Mouse (Mus musculus): ENCODE results near the gene Rtel1. TPM values are rescaled to one million over a fixed set of nuclear protein-coding genes. Genes with fewer than 3 reads are reported as not detected.
A peak's percentile ranks its signal among the peaks of the same experiment; 100 is the strongest.

Rtel1 gene
- polyA plus RNA-seq (2014; fragmentation: Nextera tagmentation; extraction: Ambion mirVana), result 40.0 and 59.2 TPM in 2 replicates

GRCm38 (mm10) chr2:181319248-181320102 is at the start of gene Rtel1:
Gene Rtel1 (plus strand): TSS chr2:181319739.
- Histone ChIP-seq H3K9ac (ENCODE audit: low read depth, low read length) (peak within 1 kb of the TSS; percentile 65), H3K36me3 (ENCODE audit: control insufficient read depth, insufficient read depth, low read length) (peaks cover 22% of the 10 kb centered on the region), H3K27me3 (ENCODE audit: control insufficient read depth, insufficient read depth, low read length) (peaks cover 9% of the 10 kb centered on the region; the same call in 1 of the 2 replicates), H3K4me1 (ENCODE audit: control insufficient read depth, insufficient read depth, low read length) (peaks cover 7% of the 10 kb centered on the region; the same call in 1 of the 2 replicates), H3K27ac (ENCODE audit: low read depth, low read length) (peak within 1 kb of the TSS; percentile 74; the same call in 1 of the 2 replicates), H3K4me2 (replicated peaks; ENCODE audit: low read depth, low read length) (peak within 1 kb of the TSS; percentile 83), H3K9me3 (ENCODE audit: control insufficient read depth, low read length) (no peaks in the 10 kb centered on the region), H3K4me3 (ENCODE audit: low read length) (peak within 1 kb of the TSS; percentile 72)
- ATAC-seq (ENCODE audit: low FRiP score, low TSS enrichment), result peak; percentile 94
- 6% methylated on average over 40 of the region's 40 CpGs for WGBS

DNA sequence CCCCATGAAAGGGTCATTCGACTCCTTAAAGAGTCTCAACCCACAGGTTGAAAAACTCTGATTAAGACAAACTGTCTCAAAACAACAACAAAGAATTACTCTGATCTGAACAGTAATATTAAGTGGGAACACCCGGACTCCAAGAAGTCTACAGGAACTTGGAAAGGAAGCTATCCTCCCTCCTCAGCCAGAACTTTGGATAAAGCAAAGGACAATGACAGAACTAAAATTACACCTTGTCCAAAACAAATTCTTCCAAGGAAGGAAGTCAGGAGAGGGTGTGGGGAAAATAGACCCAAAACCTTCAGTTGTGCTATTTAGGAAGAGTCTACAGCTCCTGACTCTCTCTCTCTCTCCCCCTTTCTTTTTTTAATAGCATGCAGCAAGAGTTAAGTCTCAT is 47.4 kb upstream of the Rtel1 start:
- H3K36me3 ChIP-seq (ENCODE audit: control insufficient read depth, insufficient read depth, low read length), result peaks cover 47% of the 10 kb centered on the region
- ATAC-seq (ENCODE audit: low FRiP score, low TSS enrichment), result no peak

DNA sequence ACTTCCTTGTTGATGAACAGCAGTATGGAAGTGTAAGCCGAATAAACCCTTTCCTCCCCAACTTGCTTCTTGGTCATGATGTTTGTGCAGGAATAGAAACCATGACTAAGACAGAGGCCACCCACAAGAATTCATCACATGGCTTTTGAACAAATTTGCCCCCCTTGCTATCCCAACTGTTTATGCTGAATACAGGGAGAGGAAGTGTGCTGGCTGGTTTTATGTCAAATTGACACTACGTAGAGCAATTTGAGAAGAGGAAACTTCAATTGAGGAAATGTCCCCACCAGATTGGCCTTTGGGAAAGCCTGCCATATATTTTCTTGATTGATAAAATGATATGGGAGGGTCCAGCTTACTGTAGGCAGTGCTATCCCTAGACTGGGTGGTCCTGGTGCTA is 45.7 kb upstream of the Rtel1 start:
- no peaks in the 10 kb centered on the region for H3K27me3 ChIP-seq (ENCODE audit: control insufficient read depth, insufficient read depth, low read length)
- ATAC-seq (ENCODE audit: low FRiP score, low TSS enrichment), result no peak
- H3K9me3 ChIP-seq (ENCODE audit: control insufficient read depth, low read length), result no peaks in the 10 kb centered on the region
- 86% methylated on average over 2 of the region's 2 CpGs for WGBS
- no peak overlapping the region for H3K9ac ChIP-seq (ENCODE audit: low read depth, low read length)
- H3K4me2 ChIP-seq (replicated peaks; ENCODE audit: low read depth, low read length), result no peak overlapping the region
- peaks cover 59% of the 10 kb centered on the region for H3K36me3 ChIP-seq (ENCODE audit: control insufficient read depth, insufficient read depth, low read length)
- H3K4me1 ChIP-seq (ENCODE audit: control insufficient read depth, insufficient read depth, low read length), result no peaks in the 10 kb centered on the region
- no peak overlapping the region for H3K27ac ChIP-seq (ENCODE audit: low read depth, low read length)
- no peak overlapping the region for H3K4me3 ChIP-seq (ENCODE audit: low read length)

More for the DNA sequence above, 47.4 kb upstream of the Rtel1 start:
- WGBS, result 78% methylated on average over 2 of the region's 2 CpGs
- Histone ChIP-seq H3K9me3 (ENCODE audit: control insufficient read depth, low read length) (no peaks in the 10 kb centered on the region), H3K4me1 (ENCODE audit: control insufficient read depth, insufficient read depth, low read length) (no peaks in the 10 kb centered on the region), H3K4me2 (replicated peaks; ENCODE audit: low read depth, low read length) (no peak overlapping the region), H3K27me3 (ENCODE audit: control insufficient read depth, insufficient read depth, low read length) (no peaks in the 10 kb centered on the region), H3K4me3 (ENCODE audit: low read length) (no peak overlapping the region), H3K27ac (ENCODE audit: low read depth, low read length) (no peak overlapping the region), H3K9ac (ENCODE audit: low read depth, low read length) (no peak overlapping the region)

GRCm38 (mm10) chr2:181274639-181275038 is 44.9 kb upstream of the Rtel1 start:
- no peak for ATAC-seq (ENCODE audit: low FRiP score, low TSS enrichment)
- Histone ChIP-seq H3K4me1 (ENCODE audit: control insufficient read depth, insufficient read depth, low read length) (no peaks in the 10 kb centered on the region), H3K27ac (ENCODE audit: low read depth, low read length) (no peak overlapping the region), H3K9ac (ENCODE audit: low read depth, low read length) (no peak overlapping the region), H3K4me3 (ENCODE audit: low read length) (no peak overlapping the region), H3K4me2 (replicated peaks; ENCODE audit: low read depth, low read length) (no peak overlapping the region), H3K27me3 (ENCODE audit: control insufficient read depth, insufficient read depth, low read length) (no peaks in the 10 kb centered on the region), H3K9me3 (ENCODE audit: control insufficient read depth, low read length) (no peaks in the 10 kb centered on the region), H3K36me3 (ENCODE audit: control insufficient read depth, insufficient read depth, low read length) (peaks cover 61% of the 10 kb centered on the region)
- WGBS, result 78% methylated on average over 4 of the region's 4 CpGs

DNA sequence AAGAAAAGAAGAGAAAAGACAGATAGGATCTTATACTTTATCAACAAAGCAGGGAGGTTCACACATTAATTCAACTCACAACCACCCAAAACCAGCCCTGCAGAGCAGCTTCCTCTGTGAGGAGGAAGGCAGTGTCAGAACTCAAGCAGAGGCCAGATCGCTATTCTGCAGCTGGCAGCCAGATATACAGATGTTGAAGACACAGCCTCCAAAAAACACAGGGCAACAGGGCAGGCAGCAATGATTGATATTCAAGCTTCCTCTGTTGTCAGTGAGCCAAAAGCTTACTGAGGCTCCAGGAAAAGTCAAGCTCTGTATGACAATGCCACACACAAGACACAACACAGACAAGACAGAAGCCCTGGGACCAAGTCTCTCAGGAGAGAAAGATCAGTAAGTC is 42.8 kb upstream of the Rtel1 start:
- Histone ChIP-seq H3K4me1 (ENCODE audit: control insufficient read depth, insufficient read depth, low read length) (no peaks in the 10 kb centered on the region), H3K4me3 (ENCODE audit: low read length) (no peak overlapping the region), H3K4me2 (replicated peaks; ENCODE audit: low read depth, low read length) (no peak overlapping the region), H3K36me3 (ENCODE audit: control insufficient read depth, insufficient read depth, low read length) (peaks cover 47% of the 10 kb centered on the region), H3K27ac (ENCODE audit: low read depth, low read length) (no peak overlapping the region), H3K9ac (ENCODE audit: low read depth, low read length) (no peak overlapping the region), H3K9me3 (ENCODE audit: control insufficient read depth, low read length) (no peaks in the 10 kb centered on the region), H3K27me3 (ENCODE audit: control insufficient read depth, insufficient read depth, low read length) (no peaks in the 10 kb centered on the region)
- WGBS, result 67% methylated on average over 1 of the region's 1 CpGs
- ATAC-seq (ENCODE audit: low FRiP score, low TSS enrichment), result no peak

DNA sequence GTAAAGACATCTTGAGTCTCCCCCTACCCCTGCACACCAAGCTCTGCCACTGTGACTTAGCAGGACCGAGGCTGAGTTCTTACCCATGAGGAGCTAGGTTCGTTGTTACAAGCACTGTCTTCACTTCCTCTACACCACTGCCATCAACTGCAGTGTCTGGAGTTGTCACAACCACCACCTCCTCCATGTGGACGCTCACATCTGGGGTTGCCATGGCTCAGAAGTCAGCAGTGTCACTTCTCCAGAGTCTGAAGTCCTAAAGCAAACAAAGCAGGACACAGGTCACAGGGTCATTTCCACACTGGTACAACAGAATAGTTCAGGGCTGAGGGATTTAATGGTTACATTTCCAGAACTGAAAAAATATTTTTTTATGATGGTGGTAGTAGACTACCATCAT is 41.7 kb upstream of the Rtel1 start:
- peaks cover 48% of the 10 kb centered on the region for H3K36me3 ChIP-seq (ENCODE audit: control insufficient read depth, insufficient read depth, low read length)
- no peak overlapping the region for H3K27ac ChIP-seq (ENCODE audit: low read depth, low read length)
- no peaks in the 10 kb centered on the region for H3K27me3 ChIP-seq (ENCODE audit: control insufficient read depth, insufficient read depth, low read length)
- no peak overlapping the region for H3K9ac ChIP-seq (ENCODE audit: low read depth, low read length)
- no peak overlapping the region for H3K4me2 ChIP-seq (replicated peaks; ENCODE audit: low read depth, low read length)
- no peaks in the 10 kb centered on the region for H3K4me1 ChIP-seq (ENCODE audit: control insufficient read depth, insufficient read depth, low read length)
- ATAC-seq (ENCODE audit: low FRiP score, low TSS enrichment), result no peak
- H3K9me3 ChIP-seq (ENCODE audit: control insufficient read depth, low read length), result no peaks in the 10 kb centered on the region
- H3K4me3 ChIP-seq (ENCODE audit: low read length), result no peak overlapping the region
- 80% methylated on average over 3 of the region's 3 CpGs for WGBS

DNA sequence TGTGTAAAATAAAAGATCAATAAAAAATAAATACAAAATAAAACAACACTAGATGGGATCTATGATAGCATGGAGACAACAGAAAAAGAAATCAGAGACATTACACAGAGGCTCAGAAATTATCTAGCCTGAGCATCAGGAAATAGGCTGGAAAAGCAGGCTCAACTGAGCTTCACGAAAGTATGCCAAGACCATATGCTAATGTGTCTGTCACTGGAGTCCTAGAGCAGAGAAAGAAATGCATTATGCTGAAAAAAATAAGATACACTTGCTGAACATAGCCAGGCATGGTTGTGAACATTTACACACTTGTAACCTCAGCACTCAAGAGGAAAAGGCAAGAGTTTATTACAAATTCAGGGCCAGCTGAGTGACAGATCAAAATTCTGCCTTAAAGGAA is 39.6 kb upstream of the Rtel1 start:
- no peaks in the 10 kb centered on the region for H3K9me3 ChIP-seq (ENCODE audit: control insufficient read depth, low read length)
- H3K36me3 ChIP-seq (ENCODE audit: control insufficient read depth, insufficient read depth, low read length), result peaks cover 39% of the 10 kb centered on the region
- H3K27me3 ChIP-seq (ENCODE audit: control insufficient read depth, insufficient read depth, low read length), result no peaks in the 10 kb centered on the region
- H3K27ac ChIP-seq (ENCODE audit: low read depth, low read length), result no peak overlapping the region
- H3K4me3 ChIP-seq (ENCODE audit: low read length), result no peak overlapping the region
- no peak for ATAC-seq (ENCODE audit: low FRiP score, low TSS enrichment)
- no peak overlapping the region for H3K9ac ChIP-seq (ENCODE audit: low read depth, low read length)
- WGBS, result 87% methylated on average over 1 of the region's 1 CpGs
- H3K4me2 ChIP-seq (replicated peaks; ENCODE audit: low read depth, low read length), result no peak overlapping the region
- no peaks in the 10 kb centered on the region for H3K4me1 ChIP-seq (ENCODE audit: control insufficient read depth, insufficient read depth, low read length)

GRCm38 (mm10) chr2:181286629-181287337 is 32.8 kb upstream of the Rtel1 start:
- peak overlapping the region; percentile 87 for H3K9ac ChIP-seq (ENCODE audit: low read depth, low read length)
- 59% methylated on average over 6 of the region's 6 CpGs for WGBS

More at GRCm38 (mm10) chr2:181286629-181287337, 32.8 kb upstream of the Rtel1 start:
- H3K9me3 ChIP-seq (ENCODE audit: control insufficient read depth, low read length), result no peaks in the 10 kb centered on the region
- peak overlapping the region; percentile 67 for H3K4me2 ChIP-seq (replicated peaks; ENCODE audit: low read depth, low read length)
- H3K27ac ChIP-seq (ENCODE audit: low read depth, low read length), result peak overlapping the region; percentile 91
- peaks cover 4% of the 10 kb centered on the region for H3K36me3 ChIP-seq (ENCODE audit: control insufficient read depth, insufficient read depth, low read length)
- peak overlapping the region; percentile 71 for H3K4me3 ChIP-seq (ENCODE audit: low read length)
- H3K4me1 ChIP-seq (ENCODE audit: control insufficient read depth, insufficient read depth, low read length), result peaks cover 5% of the 10 kb centered on the region; the same call in 1 of the 2 replicates
- H3K27me3 ChIP-seq (ENCODE audit: control insufficient read depth, insufficient read depth, low read length), result no peaks in the 10 kb centered on the region
- ATAC-seq (ENCODE audit: low FRiP score, low TSS enrichment), result no peak

Measured in kidney, embryonic 14.5 days (tissue).